Mouse (Mus musculus) megakaryocyte, embryonic 14.5 days (primary cell): ENCODE measurements around the gene Ntn5. TPM values are rescaled to one million over a fixed set of nuclear protein-coding genes. Genes with fewer than 3 reads are reported as not detected.

Experiments used
- H3K27me3 ChIP-seq: replicated peaks from 2 replicates; pipeline ENCODE3; 2012; ENCODE audit warnings: inconsistent platforms
- H3K36me3 ChIP-seq: replicated peaks from 2 replicates; pipeline ENCODE3; 2012; ENCODE audit warnings: low read length, inconsistent platforms, mixed read lengths
- H3K4me1 ChIP-seq: 2 replicates; pipeline ENCODE4 v1.6.1; 2012; ENCODE audit warnings: inconsistent platforms
- H3K4me3 ChIP-seq: replicated peaks from 2 replicates; pipeline ENCODE3; 2012; ENCODE audit warnings: moderate library complexity, mild to moderate bottlenecking, inconsistent platforms
- H3K9me3 ChIP-seq: 2 replicates; pipeline ENCODE4 v1.6.1; 2012; ENCODE audit warnings: inconsistent platforms
- FLI1 ChIP-seq: IDR thresholded peaks from 2 replicates; pipeline ENCODE4 v1.6.1; 2012; ENCODE audit warnings: low read length, inconsistent platforms, mixed read lengths
- GATA1 ChIP-seq: IDR thresholded peaks from 3 replicates; pipeline ENCODE4 v1.6.1; 2012; ENCODE audit warnings: mixed read lengths, low read length, inconsistent platforms, borderline replicate concordance
- polyA plus RNA-seq: library from polyadenylated mRNA; stranded (reverse); fragments of >175 nt; gene quantifications from 2 replicates; pipeline ENCODE4 v1.2.3, GENCODE M21; 2012; ENCODE audit warnings: low replicate concordance; ENCODE audit not compliant: insufficient read depth

Gene Ntn5
- polyA plus RNA-seq, 1 experiment: not detected

DNA sequence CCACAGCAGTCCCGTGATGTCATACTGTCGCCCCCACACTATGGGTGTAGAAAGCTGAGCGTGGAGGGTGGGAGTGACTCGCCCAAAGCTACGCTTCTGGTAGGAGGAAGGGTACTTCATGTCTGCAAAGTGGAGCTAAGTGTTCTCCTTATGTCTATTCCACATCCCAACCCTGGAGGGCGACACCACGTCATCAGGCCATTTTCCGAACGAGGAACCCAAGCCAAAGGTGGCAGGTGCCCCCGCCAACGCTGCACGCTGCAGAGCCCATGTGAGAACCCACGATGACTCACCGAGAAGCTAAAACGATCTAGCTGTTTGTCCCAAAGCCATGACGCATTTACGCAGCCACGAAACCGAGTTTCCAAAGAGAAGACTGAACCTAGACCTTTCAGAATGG lies 58.5 kb downstream of the Ntn5 start:
- no peaks in the 10 kb centered on the region for H3K36me3 ChIP-seq
- H3K4me3 ChIP-seq: peak overlapping the region; percentile 90

More for the DNA sequence above, 58.5 kb downstream of the Ntn5 start:
- Histone ChIP-seq H3K9me3 (peaks cover 8% of the 10 kb centered on the region), H3K27me3 (peaks cover 37% of the 10 kb centered on the region), H3K4me1 (peaks cover 24% of the 10 kb centered on the region)
- no peak for TF ChIP-seq FLI1
- TF ChIP-seq GATA1: no peak

Other genes with a start within 250 kb of the Ntn5 start
- gene Gys1, start 249.2 kb upstream of the Ntn5 start, polyA plus RNA-seq: 33.8 and 44.5 TPM in 2 replicates
- 90.5 and 244 TPM in 2 replicates for gene Ruvbl2, start 245.9 kb upstream of the Ntn5 start, polyA plus RNA-seq
- gene Ftl1, start 224.1 kb upstream of the Ntn5 start, polyA plus RNA-seq: 24,502 and 30,989 TPM in 2 replicates
- gene Bax, start 217.1 kb upstream of the Ntn5 start, polyA plus RNA-seq: 502 and 597 TPM in 2 replicates
- gene Tulp2, start 202.1 kb upstream of the Ntn5 start, polyA plus RNA-seq: not detected in 2 replicates
- not detected in 2 replicates for gene Gm45808, start 197.2 kb upstream of the Ntn5 start, polyA plus RNA-seq
- 0.23 and 0.70 TPM in 2 replicates for gene Dhdh, start 195.2 kb upstream of the Ntn5 start, polyA plus RNA-seq
- gene Nucb1, start 173.6 kb upstream of the Ntn5 start, polyA plus RNA-seq: 504 and 892 TPM in 2 replicates
- 361 and 818 TPM in 2 replicates for gene Ppp1r15a, start 157.8 kb upstream of the Ntn5 start, polyA plus RNA-seq
- gene Plekha4, start 157.7 kb upstream of the Ntn5 start, polyA plus RNA-seq: 2.9 and 16.4 TPM in 2 replicates
- gene Hsd17b14, start 129.1 kb upstream of the Ntn5 start, polyA plus RNA-seq: 4.9 and 6.8 TPM in 2 replicates
- 20.6 and 56.4 TPM in 2 replicates for gene Bcat2, start 113.9 kb upstream of the Ntn5 start, polyA plus RNA-seq
- not detected in 2 replicates for gene Fgf21, start 68.5 kb upstream of the Ntn5 start, polyA plus RNA-seq
- 1.1 TPM in 1 of 2 replicates, not detected in the other for gene Fut1, start 66.7 kb upstream of the Ntn5 start, polyA plus RNA-seq
- gene Izumo1, start 62.2 kb upstream of the Ntn5 start, polyA plus RNA-seq: not detected in 2 replicates
- gene Rasip1, start 56.5 kb upstream of the Ntn5 start, polyA plus RNA-seq: 0.36 TPM in 1 of 2 replicates, not detected in the other
- not detected in 2 replicates for gene Mamstr, start 44.0 kb upstream of the Ntn5 start, polyA plus RNA-seq
- not detected in 2 replicates for gene Fut2, start 17.6 kb upstream of the Ntn5 start, polyA plus RNA-seq
- not detected in 2 replicates for gene Sec1, start 10.4 kb downstream of the Ntn5 start, polyA plus RNA-seq
- gene Car11, start 15.8 kb downstream of the Ntn5 start, polyA plus RNA-seq: 1.1 and 3.5 TPM in 2 replicates
- gene Dbp, start 21.1 kb downstream of the Ntn5 start, polyA plus RNA-seq: 23.4 and 41.9 TPM in 2 replicates
- gene Rpl18, start 31.4 kb downstream of the Ntn5 start, polyA plus RNA-seq: 10,199 and 14,647 TPM in 2 replicates
- 242 and 413 TPM in 2 replicates for gene Sphk2, start 34.0 kb downstream of the Ntn5 start, polyA plus RNA-seq
- gene Fam83e, start 37.2 kb downstream of the Ntn5 start, polyA plus RNA-seq: not detected in 2 replicates
- gene Spaca4, start 41.8 kb downstream of the Ntn5 start, polyA plus RNA-seq: not detected in 2 replicates
- gene Lmtk3, start 99.7 kb downstream of the Ntn5 start, polyA plus RNA-seq: 0.67 and 0.79 TPM in 2 replicates
- gene Sult2b1, start 100.6 kb downstream of the Ntn5 start, polyA plus RNA-seq: 1.00 TPM in 1 of 2 replicates, not detected in the other
- gene Cyth2, start 130.6 kb downstream of the Ntn5 start, polyA plus RNA-seq: 157 and 160 TPM in 2 replicates
- gene Kcnj14, start 140.8 kb downstream of the Ntn5 start, polyA plus RNA-seq: 0.08 and 0.82 TPM in 2 replicates
- 6.0 and 20.5 TPM in 2 replicates for gene Grwd1, start 146.9 kb downstream of the Ntn5 start, polyA plus RNA-seq
- 331 and 1,292 TPM in 2 replicates for gene Kdelr1, start 188.8 kb downstream of the Ntn5 start, polyA plus RNA-seq
- 0.31 and 2.6 TPM in 2 replicates for gene Grin2d, start 194.4 kb downstream of the Ntn5 start, polyA plus RNA-seq
- gene Syngr4, start 212.7 kb downstream of the Ntn5 start, polyA plus RNA-seq: 2.7 and 6.4 TPM in 2 replicates
- 19.2 and 32.5 TPM in 2 replicates for gene Tmem143, start 212.9 kb downstream of the Ntn5 start, polyA plus RNA-seq
- gene Emp3, start 237.4 kb downstream of the Ntn5 start, polyA plus RNA-seq: 176 and 453 TPM in 2 replicates
- 0.82 TPM in 1 of 2 replicates, not detected in the other for gene Ccdc114, start 240.1 kb downstream of the Ntn5 start, polyA plus RNA-seq